Mouse (Mus musculus): ENCODE results near the gene Serpina3i.

DNA sequence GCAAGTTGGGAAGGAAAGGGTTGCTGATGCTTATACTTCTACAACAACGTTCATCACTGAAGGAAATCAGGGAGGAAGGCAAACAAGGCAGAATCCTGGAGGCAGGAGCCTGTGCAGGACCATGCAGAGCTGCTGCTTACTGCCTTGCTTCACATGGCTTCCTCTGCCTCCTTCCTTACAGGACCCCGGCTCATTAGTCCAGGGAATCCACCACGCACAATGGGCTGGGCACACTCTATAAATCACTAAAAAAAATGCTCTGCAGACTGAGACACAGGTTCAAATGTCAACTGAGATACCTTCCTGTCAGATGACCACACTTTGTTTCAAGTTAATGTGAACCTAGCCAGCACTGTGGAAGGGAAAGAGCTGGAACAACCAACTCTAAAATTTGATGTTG, 1.9 kb upstream of the Serpina3i start:
- no peak for TF ChIP-seq CTCF (IDR thresholded peaks at IDR 0.05; ENCODE audit: low read depth, low read length)
- TF ChIP-seq POLR2A (IDR thresholded peaks at IDR 0.05; ENCODE audit: extremely low read depth, insufficient read depth, low read length): no peak

All from liver, adult 2 months (tissue).